Mouse (Mus musculus): ENCODE data around the gene Neu3. TPM values are rescaled to one million over a fixed set of nuclear protein-coding genes. Genes with fewer than 3 reads are reported as not detected.

Neu3 gene
- total and polyA plus RNA-seq, 3 experiments = 3.1 to 3.5 TPM; not detected in 1

- no peak for TF ChIP-seq POLR2AphosphoS5 (IDR thresholded peaks at IDR 0.05; ENCODE audit: borderline replicate concordance, low read depth, low read length)
- peak; percentile 66 for TF ChIP-seq TCF12 (IDR thresholded peaks at IDR 0.05; ENCODE audit: low read depth, low read length)
Measured at GRCm38 (mm10) chr7:99828083-99828570, at the start of gene Neu3 (continued).

GRCm38 (mm10) chr7:99876345-99876744, 48.1 kb upstream of the Neu3 start:
- H3K4me3 ChIP-seq (ENCODE audit: control insufficient read depth in 1 of 2, insufficient read depth in 1 of 2, low read depth in 2 of 2, low read length in 2 of 2) = no peak overlapping the region
- H3K36me3 ChIP-seq (ENCODE audit: control insufficient read depth in 1 of 2, insufficient read depth in 2 of 2, low read length in 2 of 2) = peaks cover 0 to 13% of the 10 kb centered on the region in 2 experiments; a peak in 2 of 4 replicates
- DNase-seq (ENCODE audit: low read depth, low spot score) = peak; percentile 91
- TF ChIP-seq GATA1 (IDR thresholded peaks at IDR 0.05; ENCODE audit: low read depth, low read length) (0 out of 2 replicates have a peak, but pooled peaks have one; percentile 20), MAZ (IDR thresholded peaks at IDR 0.05; ENCODE audit: low read depth, low read length) (no peak), HCFC1 (IDR thresholded peaks at IDR 0.05; ENCODE audit: low read depth, low read length) (no peak), GABPA (IDR thresholded peaks at IDR 0.05; ENCODE audit: low read depth, low read length) (no peak), ZC3H11A (IDR thresholded peaks at IDR 0.05; ENCODE audit: low read depth, low read length) (peak; percentile 91), NELFE (IDR thresholded peaks at IDR 0.05; ENCODE audit: low read depth, low read length) (no peak), POLR2AphosphoS2 (IDR thresholded peaks at IDR 0.05; ENCODE audit: low read length) (no peak), RAD21 (IDR thresholded peaks at IDR 0.05; ENCODE audit: low read depth, low read length) (peak; percentile 89), CTCF (IDR thresholded peaks at IDR 0.05 in 2 of 3, conservative IDR thresholded peaks at IDR 0.05 in 1 of 3; ENCODE audit: control insufficient read depth in 1 of 3, insufficient read depth in 1 of 3, low read depth in 2 of 3, low read length in 3 of 3, poor library complexity in 1 of 3, severe bottlenecking in 1 of 3) (peak; percentile 78 to 89 (median 81)), POLR2AphosphoS5 (IDR thresholded peaks at IDR 0.05; ENCODE audit: borderline replicate concordance, low read depth, low read length) (no peak), ZKSCAN1 (IDR thresholded peaks at IDR 0.05; ENCODE audit: low read depth, low read length) (no peak), MYC (IDR thresholded peaks at IDR 0.05; ENCODE audit: low read depth, low read length) (no peak), RCOR1 (IDR thresholded peaks at IDR 0.05; ENCODE audit: low read depth, low read length) (no peak), SIN3A (IDR thresholded peaks at IDR 0.05; ENCODE audit: low read length) (peak; percentile 44; the same call in 1 of the 2 replicates), ZNF384 (IDR thresholded peaks at IDR 0.05; ENCODE audit: low read depth, low read length) (no peak), POLR2A (IDR thresholded peaks at IDR 0.05; ENCODE audit: control insufficient read depth in 1 of 2, insufficient read depth in 1 of 2, low read depth in 1 of 2, low read length in 2 of 2, poor library complexity in 1 of 2) (no peak), USF1 (IDR thresholded peaks at IDR 0.05; ENCODE audit: low read depth, low read length) (no peak), MXI1 (IDR thresholded peaks at IDR 0.05; ENCODE audit: low read depth, low read length) (no peak), CHD1 (IDR thresholded peaks at IDR 0.05; ENCODE audit: low read depth, low read length) (no peak), ETS1 (IDR thresholded peaks at IDR 0.05; ENCODE audit: low read depth, low read length) (no peak), CHD2 (IDR thresholded peaks at IDR 0.05; ENCODE audit: low read length) (no peak), USF2 (IDR thresholded peaks at IDR 0.05; ENCODE audit: borderline replicate concordance in 1 of 2, insufficient read depth in 1 of 2, low read depth in 1 of 2, low read length in 2 of 2) (no peak), MYB (IDR thresholded peaks at IDR 0.05; ENCODE audit: low read depth, low read length) (no peak), MEF2A (IDR thresholded peaks at IDR 0.05; ENCODE audit: extremely low read depth, insufficient replicate concordance, low read depth, low read length, poor library complexity, severe bottlenecking) (no peak), EP300 (IDR thresholded peaks at IDR 0.05; ENCODE audit: low read depth in 1 of 2, low read length in 2 of 2) (no peak), NRF1 (IDR thresholded peaks at IDR 0.05; ENCODE audit: insufficient read depth, low read depth, low read length, poor library complexity, severe bottlenecking) (no peak), MAFK (IDR thresholded peaks at IDR 0.05; ENCODE audit: borderline replicate concordance, low read depth, low read length) (no peak), KAT2A (conservative IDR thresholded peaks at IDR 0.05; ENCODE audit: low read depth, low read length) (no peak), BHLHE40 (IDR thresholded peaks at IDR 0.05; ENCODE audit: borderline replicate concordance, low read depth, low read length) (no peak), ELF1 (IDR thresholded peaks at IDR 0.05; ENCODE audit: low read depth, low read length) (no peak), TCF12 (IDR thresholded peaks at IDR 0.05; ENCODE audit: low read depth, low read length) (no peak), TBP (IDR thresholded peaks at IDR 0.05; ENCODE audit: low read depth, low read length) (no peak), E2F4 (IDR thresholded peaks at IDR 0.05; ENCODE audit: borderline replicate concordance, low read depth, low read length) (no peak), ZMIZ1 (IDR thresholded peaks at IDR 0.05; ENCODE audit: low read depth, low read length) (no peak), SMC3 (IDR thresholded peaks at IDR 0.05; ENCODE audit: low read depth, low read length) (peak; percentile 91)

More at GRCm38 (mm10) chr7:99876345-99876744, 48.1 kb upstream of the Neu3 start:
- no peak overlapping the region for H3K27ac ChIP-seq (ENCODE audit: control insufficient read depth, low read depth, low read length)
- no peaks in the 10 kb centered on the region for H3K79me2 ChIP-seq (ENCODE audit: control insufficient read depth, insufficient read depth, low read length, poor library complexity)
- H3K27me3 ChIP-seq (ENCODE audit: control insufficient read depth in 1 of 2, insufficient read depth in 2 of 2, low read length in 2 of 2) = no peaks in the 10 kb centered on the region
- H3K4me1 ChIP-seq (ENCODE audit: control insufficient read depth in 1 of 2, insufficient read depth in 2 of 2, low read length in 2 of 2) = peaks cover 11 to 15% of the 10 kb centered on the region in 2 experiments
- H3K9ac ChIP-seq (ENCODE audit: control insufficient read depth, low read depth, low read length, poor library complexity, severe bottlenecking) = no peak overlapping the region
- no peaks in the 10 kb centered on the region for H3K9me3 ChIP-seq (replicated peaks; ENCODE audit: insufficient read depth, low read length)
